Mouse (Mus musculus) heart, embryonic 14.5 days (tissue): ENCODE measurements around the gene Plekha6. TPM values are rescaled to one million over a fixed set of nuclear protein-coding genes. Genes with fewer than 3 reads are reported as not detected.
A peak's percentile ranks its signal among the peaks of the same experiment; 100 is the strongest.

ENCODE experiments used
- ATAC-seq: fragments of 200-750 bp; cut with Nextera tagmentation; 2 replicates; pipeline ENCODE4 v1.8.0; 2017; ENCODE audit warnings: low read depth, moderate TSS enrichment; ENCODE audit not compliant: insufficient number of reproducible peaks, insufficient read depth, low FRiP score
- H3K27ac ChIP-seq, 2 experiments: fragments of 200-500 bp in 1 of 2; fragments of 300-500 bp in 1 of 2; sonication (generic) in 1 of 2; replicated peaks in 1 of 2; 2 replicates each; pipeline ENCODE4 v1.5.1; 2012 to 2014; ENCODE audit warnings: low read depth in 2 of 2, low read length in 2 of 2, control low read depth in 1 of 2, mild to moderate bottlenecking in 1 of 2, mixed read lengths in 1 of 2; ENCODE audit not compliant: control insufficient read depth in 1 of 2, insufficient read depth in 1 of 2
- H3K27me3 ChIP-seq: fragments of 300-500 bp; sonication (generic); 2 replicates; pipeline ENCODE4 v1.6.1; 2014; ENCODE audit warnings: mild to moderate bottlenecking, low read length, control low read depth; ENCODE audit not compliant: control insufficient read depth, insufficient read depth
- H3K36me3 ChIP-seq: fragments of 300-500 bp; sonication (generic); 2 replicates; pipeline ENCODE4 v1.6.1; 2014; ENCODE audit warnings: mild to moderate bottlenecking, control low read depth, low read length, mixed read lengths; ENCODE audit not compliant: control insufficient read depth, insufficient read depth
- H3K4me1 ChIP-seq, 2 experiments: fragments of 200-500 bp in 1 of 2; fragments of 300-500 bp in 1 of 2; sonication (generic) in 1 of 2; 2 replicates each; pipeline ENCODE4 v1.6.1; 2012 to 2014; ENCODE audit warnings: low read length in 2 of 2, control low read depth in 1 of 2, mixed read lengths in 1 of 2; ENCODE audit not compliant: control insufficient read depth in 2 of 2, insufficient read depth in 2 of 2
- H3K4me2 ChIP-seq: fragments of 300-500 bp; sonication (generic); 2 replicates; pipeline ENCODE4 v1.6.1; 2014; ENCODE audit warnings: mild to moderate bottlenecking, low read length
- H3K4me3 ChIP-seq, 2 experiments: fragments of 200-500 bp in 1 of 2; fragments of 300-500 bp in 1 of 2; sonication (generic) in 1 of 2; 2 replicates each; pipeline ENCODE4 v1.5.1; 2012 to 2014; ENCODE audit warnings: low read length in 2 of 2, mild to moderate bottlenecking in 2 of 2, control low read depth in 1 of 2, low read depth in 1 of 2, moderate library complexity in 1 of 2; ENCODE audit not compliant: control insufficient read depth in 1 of 2, insufficient read depth in 1 of 2
- H3K9ac ChIP-seq: fragments of 300-500 bp; sonication (generic); 2 replicates; pipeline ENCODE4 v1.6.1; 2014; ENCODE audit warnings: mild to moderate bottlenecking, low read length
- H3K9me3 ChIP-seq: fragments of 300-500 bp; sonication (generic); 2 replicates; pipeline ENCODE4 v1.6.1; 2016; ENCODE audit warnings: low read length, control low read depth; ENCODE audit not compliant: control insufficient read depth
- WGBS: fragments of 180-500 bp; shearing (Covaris S2); extraction: QIAGEN DNeasy Blood & Tissue Kit; methylation state at CpG from one replicate; pipeline ENCODE4 v1.1.7; 2014; 5-methylcytosine and 5-hydroxymethylcytosine counted together
- polyA plus RNA-seq: library from polyadenylated mRNA; unstranded; fragments of >200 nt; fragmentation: Nextera tagmentation; extraction: Ambion mirVana; gene quantifications from 2 replicates; pipeline ENCODE4 v1.2.1, GENCODE M21; 2014

Gene Plekha6
- polyA plus RNA-seq, 1 experiment from 2014 or later: 12.4 TPM

GRCm38 (mm10) chr1:133187948-133188680 lies 24.1 kb downstream of the Plekha6 start:
- no peaks in the 10 kb centered on the region for H3K36me3 ChIP-seq
- peak overlapping the region; percentile 44; the same call in 1 of the 2 replicates for H3K9ac ChIP-seq
- H3K4me2 ChIP-seq: 0 out of 2 replicates have a peak overlapping the region, but pooled peaks have one; percentile 19
- no peaks in the 10 kb centered on the region for H3K9me3 ChIP-seq
- WGBS: 37% methylated on average over 4 of the region's 4 CpGs
- ATAC-seq: no peak
- no peak overlapping the region for H3K4me3 ChIP-seq
- peaks cover 15 to 16% of the 10 kb centered on the region in 2 experiments for H3K4me1 ChIP-seq
- H3K27ac ChIP-seq: peak overlapping the region; percentile 59 to 62
- peaks cover 5% of the 10 kb centered on the region; the same call in 1 of the 2 replicates for H3K27me3 ChIP-seq

GRCm38 (mm10) chr1:133188719-133189118 lies 24.7 kb downstream of the Plekha6 start:
- Histone ChIP-seq H3K4me3 (no peak overlapping the region), H3K4me1 (peaks cover 13 to 15% of the 10 kb centered on the region in 2 experiments), H3K27me3 (no peaks in the 10 kb centered on the region), H3K27ac (peak overlapping the region; percentile 59 to 62), H3K36me3 (no peaks in the 10 kb centered on the region), H3K4me2 (peak overlapping the region; percentile 19; the same call in 1 of the 2 replicates), H3K9ac (no peak overlapping the region), H3K9me3 (no peaks in the 10 kb centered on the region)
- WGBS: 39% methylated on average over 8 of the region's 8 CpGs
- ATAC-seq: peak; percentile 23; the same call in 1 of the 2 replicates

GRCm38 (mm10) chr1:133189471-133189870 lies 25.5 kb downstream of the Plekha6 start:
- no peak for ATAC-seq
- H3K27ac ChIP-seq: 0 out of 4 replicates have a peak overlapping the region, but pooled peaks of 1 of the 2 experiments have one; percentile 59

GRCm38 (mm10) chr1:133190550-133190949 lies 26.5 kb downstream of the Plekha6 start:
- ATAC-seq: no peak
- H3K9me3 ChIP-seq: no peaks in the 10 kb centered on the region
- H3K4me1 ChIP-seq: peaks cover 13 to 15% of the 10 kb centered on the region in 2 experiments
- no peak overlapping the region for H3K4me3 ChIP-seq
- WGBS: 86% methylated on average over 9 of the region's 9 CpGs
- no peak overlapping the region for H3K9ac ChIP-seq
- H3K27ac ChIP-seq: no peak overlapping the region
- H3K4me2 ChIP-seq: no peak overlapping the region
- H3K27me3 ChIP-seq: no peaks in the 10 kb centered on the region
- H3K36me3 ChIP-seq: no peaks in the 10 kb centered on the region

More at GRCm38 (mm10) chr1:133189471-133189870, 25.5 kb downstream of the Plekha6 start:
- Histone ChIP-seq H3K4me3 (no peak overlapping the region), H3K9me3 (no peaks in the 10 kb centered on the region), H3K9ac (no peak overlapping the region), H3K36me3 (no peaks in the 10 kb centered on the region), H3K27me3 (no peaks in the 10 kb centered on the region), H3K4me1 (peaks cover 13 to 15% of the 10 kb centered on the region in 2 experiments), H3K4me2 (no peak overlapping the region)

GRCm38 (mm10) chr1:133196181-133196580 lies 32.2 kb downstream of the Plekha6 start:
- Histone ChIP-seq H3K9me3 (no peaks in the 10 kb centered on the region), H3K4me3 (no peak overlapping the region), H3K36me3 (no peaks in the 10 kb centered on the region), H3K4me2 (no peak overlapping the region), H3K27me3 (no peaks in the 10 kb centered on the region), H3K4me1 (peaks cover 2 to 6% of the 10 kb centered on the region in 2 experiments; a peak in 3 of 4 replicates), H3K27ac (no peak overlapping the region), H3K9ac (no peak overlapping the region)
- no peak for ATAC-seq
- 54% methylated on average over 6 of the region's 6 CpGs for WGBS

GRCm38 (mm10) chr1:133197266-133197665 lies 33.3 kb downstream of the Plekha6 start:
- WGBS: 90% methylated on average over 6 of the region's 6 CpGs
- Histone ChIP-seq H3K4me1 (peaks cover 2 to 11% of the 10 kb centered on the region in 2 experiments; a peak in 3 of 4 replicates), H3K4me2 (no peak overlapping the region), H3K36me3 (no peaks in the 10 kb centered on the region), H3K27me3 (no peaks in the 10 kb centered on the region), H3K4me3 (no peak overlapping the region), H3K9me3 (no peaks in the 10 kb centered on the region), H3K9ac (no peak overlapping the region), H3K27ac (no peak overlapping the region)
- ATAC-seq: no peak

GRCm38 (mm10) chr1:133199706-133200105 lies 35.7 kb downstream of the Plekha6 start:
- ATAC-seq: no peak
- WGBS: 69% methylated on average over 7 of the region's 7 CpGs
- H3K9ac ChIP-seq: no peak overlapping the region

More at GRCm38 (mm10) chr1:133199706-133200105, 35.7 kb downstream of the Plekha6 start:
- no peak overlapping the region for H3K4me3 ChIP-seq
- H3K9me3 ChIP-seq: no peaks in the 10 kb centered on the region
- H3K27ac ChIP-seq: no peak overlapping the region
- H3K4me2 ChIP-seq: no peak overlapping the region
- no peaks in the 10 kb centered on the region for H3K27me3 ChIP-seq
- H3K4me1 ChIP-seq: peaks cover 12 to 21% of the 10 kb centered on the region in 2 experiments
- no peaks in the 10 kb centered on the region for H3K36me3 ChIP-seq
